Mouse (Mus musculus): ENCODE data around the gene Pde4b. TPM values are rescaled to one million over a fixed set of nuclear protein-coding genes. Genes with fewer than 3 reads are reported as not detected.

Pde4b gene
- polyA plus RNA-seq, 1 experiment from 2014 or later: 11.0 TPM

DNA sequence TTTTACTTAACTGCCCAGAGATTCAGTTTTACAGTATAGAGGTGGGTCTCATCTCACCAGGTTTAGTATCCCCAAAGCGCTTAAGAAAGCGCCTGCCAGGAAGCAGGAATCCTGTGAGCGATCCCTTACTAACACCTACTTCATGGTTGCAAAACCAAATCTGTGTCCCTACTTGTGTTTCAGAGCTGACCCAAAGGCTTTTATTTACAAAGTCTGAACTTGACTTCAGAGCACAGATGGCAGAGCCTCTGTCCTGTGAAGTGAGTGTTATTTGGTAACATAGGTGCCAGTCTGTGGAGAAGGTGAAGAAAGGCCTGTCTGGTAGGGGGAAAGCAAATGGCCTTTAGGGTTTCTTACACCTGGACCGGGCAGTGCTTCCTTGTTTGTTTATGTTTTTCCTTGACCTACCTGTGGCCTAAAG lies 486.0 kb downstream of the Pde4b start:
- ATAC-seq: no peak
- 79% methylated on average over 4 of the region's 4 CpGs for WGBS
- no peaks in the 10 kb centered on the region for H3K9me3 ChIP-seq (ENCODE audit: control insufficient read depth, low read length)
- peaks cover 16% of the 10 kb centered on the region for H3K4me1 ChIP-seq (ENCODE audit: control insufficient read depth, insufficient read depth, low read length)
- no peak overlapping the region for H3K27ac ChIP-seq (ENCODE audit: low read length)
- no peak overlapping the region for H3K4me3 ChIP-seq (ENCODE audit: low read length)
- no peak overlapping the region for H3K9ac ChIP-seq (ENCODE audit: low read depth, low read length)
- H3K27me3 ChIP-seq (replicated peaks; ENCODE audit: control insufficient read depth, insufficient read depth, low read length): no peaks in the 10 kb centered on the region
- no peak overlapping the region for H3K4me2 ChIP-seq (ENCODE audit: low read depth, low read length)
- H3K36me3 ChIP-seq (ENCODE audit: control insufficient read depth, insufficient read depth, low read length): no peaks in the 10 kb centered on the region

- H3K27me3 ChIP-seq (replicated peaks; ENCODE audit: control insufficient read depth, insufficient read depth, low read length): no peaks in the 10 kb centered on the region
- no peak overlapping the region for H3K4me3 ChIP-seq (ENCODE audit: low read length)
- H3K9me3 ChIP-seq (ENCODE audit: control insufficient read depth, low read length): no peaks in the 10 kb centered on the region
- H3K4me1 ChIP-seq (ENCODE audit: control insufficient read depth, insufficient read depth, low read length): peaks cover 8% of the 10 kb centered on the region
- no peak overlapping the region for H3K9ac ChIP-seq (ENCODE audit: low read depth, low read length)
- no peaks in the 10 kb centered on the region for H3K36me3 ChIP-seq (ENCODE audit: control insufficient read depth, insufficient read depth, low read length)
- no peak overlapping the region for H3K4me2 ChIP-seq (ENCODE audit: low read depth, low read length)
- no peak for ATAC-seq
- WGBS: 48% methylated on average over 9 of the region's 9 CpGs
- H3K27ac ChIP-seq (ENCODE audit: low read length): no peak overlapping the region
Observed at GRCm38 (mm10) chr4:102574226-102574625, 486.9 kb downstream of the Pde4b start.

DNA sequence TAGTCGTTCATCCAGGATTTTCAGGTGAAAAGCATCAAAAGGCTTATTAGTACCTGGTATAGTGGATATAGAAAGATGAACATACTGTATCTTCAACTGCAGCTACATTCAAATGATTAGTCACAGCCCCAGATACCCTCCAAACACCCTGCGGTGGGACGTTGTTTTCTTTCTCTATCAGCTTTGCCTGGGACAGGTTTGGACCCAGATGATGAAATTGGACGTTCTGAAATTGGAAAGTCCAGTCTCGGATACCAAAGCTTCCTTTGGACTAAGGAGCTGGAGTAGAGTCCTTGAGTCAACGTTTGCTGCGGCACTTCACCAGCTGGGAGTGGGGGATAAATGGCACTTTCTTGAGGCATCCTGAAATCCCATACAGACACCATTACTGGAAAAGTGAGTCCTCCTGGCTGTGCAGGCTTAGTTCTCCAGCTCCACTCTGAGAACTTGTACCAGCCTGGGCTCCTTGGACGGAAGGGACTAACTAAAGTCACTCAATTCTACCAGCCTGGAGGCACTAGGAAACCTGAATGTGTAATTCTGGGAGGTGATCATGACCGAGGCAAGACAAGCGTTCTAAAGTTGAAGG lies 487.4 kb downstream of the Pde4b start:
- no peak overlapping the region for H3K27ac ChIP-seq (ENCODE audit: low read length)
- H3K4me2 ChIP-seq (ENCODE audit: low read depth, low read length): no peak overlapping the region
- no peak overlapping the region for H3K9ac ChIP-seq (ENCODE audit: low read depth, low read length)
- peaks cover 3% of the 10 kb centered on the region for H3K4me1 ChIP-seq (ENCODE audit: control insufficient read depth, insufficient read depth, low read length)
- no peak overlapping the region for H3K4me3 ChIP-seq (ENCODE audit: low read length)
- no peaks in the 10 kb centered on the region for H3K27me3 ChIP-seq (replicated peaks; ENCODE audit: control insufficient read depth, insufficient read depth, low read length)
- H3K9me3 ChIP-seq (ENCODE audit: control insufficient read depth, low read length): no peaks in the 10 kb centered on the region
- no peaks in the 10 kb centered on the region for H3K36me3 ChIP-seq (ENCODE audit: control insufficient read depth, insufficient read depth, low read length)
- no peak for ATAC-seq
- WGBS: 75% methylated on average over 10 of the region's 10 CpGs

DNA sequence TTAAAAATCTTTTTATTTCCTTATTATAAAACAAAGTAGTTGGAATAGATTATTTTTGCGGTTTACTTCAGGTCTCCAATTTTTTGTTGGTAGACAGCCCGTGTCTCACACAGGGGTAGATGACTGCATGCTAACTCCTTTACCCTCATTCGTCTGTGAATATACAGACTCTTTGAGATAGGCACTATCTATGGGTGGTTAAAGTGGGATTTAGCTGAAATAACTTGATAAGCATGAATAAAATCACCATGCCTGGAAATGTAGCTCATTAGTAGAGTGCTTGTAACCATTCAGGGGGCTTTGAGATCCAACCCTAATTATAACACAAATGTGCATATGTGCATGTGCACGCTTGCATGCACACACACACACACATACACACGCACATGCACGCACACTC lies 488.8 kb downstream of the Pde4b start:
- no peaks in the 10 kb centered on the region for H3K27me3 ChIP-seq (replicated peaks; ENCODE audit: control insufficient read depth, insufficient read depth, low read length)
- no peak overlapping the region for H3K4me2 ChIP-seq (ENCODE audit: low read depth, low read length)
- H3K9me3 ChIP-seq (ENCODE audit: control insufficient read depth, low read length): no peaks in the 10 kb centered on the region
- H3K9ac ChIP-seq (ENCODE audit: low read depth, low read length): no peak overlapping the region
- H3K36me3 ChIP-seq (ENCODE audit: control insufficient read depth, insufficient read depth, low read length): no peaks in the 10 kb centered on the region
- WGBS: 86% methylated on average over 6 of the region's 6 CpGs
- no peak for ATAC-seq
- H3K4me1 ChIP-seq (ENCODE audit: control insufficient read depth, insufficient read depth, low read length): 0 out of 2 replicates have a peak, but pooled peaks cover 2% of the 10 kb centered on the region
- H3K27ac ChIP-seq (ENCODE audit: low read length): no peak overlapping the region
- no peak overlapping the region for H3K4me3 ChIP-seq (ENCODE audit: low read length)

GRCm38 (mm10) chr4:102577636-102578035 lies 490.3 kb downstream of the Pde4b start:
- H3K36me3 ChIP-seq (ENCODE audit: control insufficient read depth, insufficient read depth, low read length): no peaks in the 10 kb centered on the region
- no peak for ATAC-seq
- no peaks in the 10 kb centered on the region for H3K9me3 ChIP-seq (ENCODE audit: control insufficient read depth, low read length)
- no peaks in the 10 kb centered on the region for H3K4me1 ChIP-seq (ENCODE audit: control insufficient read depth, insufficient read depth, low read length)
- no peak overlapping the region for H3K4me3 ChIP-seq (ENCODE audit: low read length)
- no peak overlapping the region for H3K9ac ChIP-seq (ENCODE audit: low read depth, low read length)
- no peak overlapping the region for H3K27ac ChIP-seq (ENCODE audit: low read length)
- 82% methylated on average over 14 of the region's 14 CpGs for WGBS
- no peaks in the 10 kb centered on the region for H3K27me3 ChIP-seq (replicated peaks; ENCODE audit: control insufficient read depth, insufficient read depth, low read length)
- no peak overlapping the region for H3K4me2 ChIP-seq (ENCODE audit: low read depth, low read length)

DNA sequence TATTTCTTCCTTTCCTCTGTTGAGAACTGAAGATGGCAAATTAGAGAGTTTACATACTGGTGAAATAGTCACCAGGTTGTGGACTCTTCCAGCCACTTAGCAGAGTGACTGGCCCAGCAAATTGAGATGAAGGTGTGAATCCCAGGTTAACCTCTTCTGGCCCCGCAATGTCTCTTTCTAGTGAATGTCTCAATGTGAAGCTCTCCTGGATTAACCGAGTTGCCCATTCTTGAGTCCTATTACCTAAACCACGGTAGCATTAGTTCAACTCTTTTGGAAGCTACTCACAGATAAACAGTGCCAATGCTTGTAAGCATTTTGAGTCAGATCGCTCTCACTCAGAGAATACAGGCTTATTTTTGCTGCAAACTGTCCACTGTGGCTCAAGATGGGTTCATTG lies 491.7 kb downstream of the Pde4b start:
- WGBS: 87% methylated on average over 4 of the region's 4 CpGs
- no peak overlapping the region for H3K9ac ChIP-seq (ENCODE audit: low read depth, low read length)
- H3K9me3 ChIP-seq (ENCODE audit: control insufficient read depth, low read length): no peaks in the 10 kb centered on the region
- H3K4me3 ChIP-seq (ENCODE audit: low read length): no peak overlapping the region
- H3K27ac ChIP-seq (ENCODE audit: low read length): no peak overlapping the region
- no peaks in the 10 kb centered on the region for H3K4me1 ChIP-seq (ENCODE audit: control insufficient read depth, insufficient read depth, low read length)
- H3K4me2 ChIP-seq (ENCODE audit: low read depth, low read length): no peak overlapping the region
- ATAC-seq: no peak
- no peaks in the 10 kb centered on the region for H3K27me3 ChIP-seq (replicated peaks; ENCODE audit: control insufficient read depth, insufficient read depth, low read length)
- no peaks in the 10 kb centered on the region for H3K36me3 ChIP-seq (ENCODE audit: control insufficient read depth, insufficient read depth, low read length)

DNA sequence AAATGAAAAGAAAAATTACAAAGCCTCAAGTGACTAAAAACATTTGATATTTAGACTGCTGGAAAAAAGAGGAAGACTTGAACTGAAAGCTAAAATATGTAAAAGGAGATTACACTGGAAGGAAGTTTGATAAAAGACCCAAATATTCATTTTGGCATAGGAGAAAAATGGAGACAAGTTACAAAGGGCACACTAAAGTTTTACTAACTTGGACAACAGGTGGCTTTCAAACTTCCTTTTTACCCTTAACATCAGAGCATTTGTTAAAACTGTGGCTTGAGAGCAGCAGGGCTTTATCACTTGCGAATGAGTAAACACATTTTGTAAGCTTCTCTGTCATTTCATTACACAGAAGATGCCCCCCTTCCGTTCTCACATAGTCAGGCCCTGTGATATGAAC lies 492.4 kb downstream of the Pde4b start:
- no peak for ATAC-seq
- Histone ChIP-seq H3K36me3 (ENCODE audit: control insufficient read depth, insufficient read depth, low read length) (no peaks in the 10 kb centered on the region), H3K9ac (ENCODE audit: low read depth, low read length) (no peak overlapping the region), H3K4me1 (ENCODE audit: control insufficient read depth, insufficient read depth, low read length) (no peaks in the 10 kb centered on the region), H3K4me3 (ENCODE audit: low read length) (no peak overlapping the region), H3K27me3 (replicated peaks; ENCODE audit: control insufficient read depth, insufficient read depth, low read length) (no peaks in the 10 kb centered on the region), H3K4me2 (ENCODE audit: low read depth, low read length) (no peak overlapping the region), H3K27ac (ENCODE audit: low read length) (no peak overlapping the region), H3K9me3 (ENCODE audit: control insufficient read depth, low read length) (no peaks in the 10 kb centered on the region)
- WGBS: 52% methylated on average over 2 of the region's 2 CpGs

GRCm38 (mm10) chr4:102582165-102582749 lies 494.9 kb downstream of the Pde4b start:
- no peak for ATAC-seq
- WGBS: 83% methylated on average over 8 of the region's 8 CpGs
- H3K4me1 ChIP-seq (ENCODE audit: control insufficient read depth, insufficient read depth, low read length): peaks cover 3% of the 10 kb centered on the region; the same call in 1 of the 2 replicates
- no peaks in the 10 kb centered on the region for H3K9me3 ChIP-seq (ENCODE audit: control insufficient read depth, low read length)
- no peak overlapping the region for H3K4me3 ChIP-seq (ENCODE audit: low read length)
- no peak overlapping the region for H3K27ac ChIP-seq (ENCODE audit: low read length)
- H3K36me3 ChIP-seq (ENCODE audit: control insufficient read depth, insufficient read depth, low read length): no peaks in the 10 kb centered on the region
- H3K27me3 ChIP-seq (replicated peaks; ENCODE audit: control insufficient read depth, insufficient read depth, low read length): no peaks in the 10 kb centered on the region
- no peak overlapping the region for H3K9ac ChIP-seq (ENCODE audit: low read depth, low read length)
- no peak overlapping the region for H3K4me2 ChIP-seq (ENCODE audit: low read depth, low read length)

GRCm38 (mm10) chr4:102582963-102583362 lies 495.6 kb downstream of the Pde4b start:
- no peaks in the 10 kb centered on the region for H3K27me3 ChIP-seq (replicated peaks; ENCODE audit: control insufficient read depth, insufficient read depth, low read length)
- no peak for ATAC-seq
- H3K4me2 ChIP-seq (ENCODE audit: low read depth, low read length): no peak overlapping the region
- no peak overlapping the region for H3K27ac ChIP-seq (ENCODE audit: low read length)
- WGBS: 74% methylated on average over 6 of the region's 6 CpGs
- H3K4me3 ChIP-seq (ENCODE audit: low read length): no peak overlapping the region
- no peaks in the 10 kb centered on the region for H3K36me3 ChIP-seq (ENCODE audit: control insufficient read depth, insufficient read depth, low read length)
- no peak overlapping the region for H3K9ac ChIP-seq (ENCODE audit: low read depth, low read length)
- peaks cover 3% of the 10 kb centered on the region; the same call in 1 of the 2 replicates for H3K4me1 ChIP-seq (ENCODE audit: control insufficient read depth, insufficient read depth, low read length)
- H3K9me3 ChIP-seq (ENCODE audit: control insufficient read depth, low read length): no peaks in the 10 kb centered on the region

GRCm38 (mm10) chr4:102583469-102583868 lies 496.1 kb downstream of the Pde4b start:
- ATAC-seq: no peak
- Histone ChIP-seq H3K36me3 (ENCODE audit: control insufficient read depth, insufficient read depth, low read length) (no peaks in the 10 kb centered on the region), H3K27me3 (replicated peaks; ENCODE audit: control insufficient read depth, insufficient read depth, low read length) (no peaks in the 10 kb centered on the region), H3K27ac (ENCODE audit: low read length) (no peak overlapping the region), H3K9ac (ENCODE audit: low read depth, low read length) (no peak overlapping the region), H3K4me2 (ENCODE audit: low read depth, low read length) (no peak overlapping the region), H3K9me3 (ENCODE audit: control insufficient read depth, low read length) (no peaks in the 10 kb centered on the region), H3K4me3 (ENCODE audit: low read length) (no peak overlapping the region), H3K4me1 (ENCODE audit: control insufficient read depth, insufficient read depth, low read length) (peaks cover 4% of the 10 kb centered on the region)
- WGBS: 83% methylated on average over 3 of the region's 3 CpGs
